9 mouse cellular contexts compared by ENCODE assay signal in the genomic region with DNA sequence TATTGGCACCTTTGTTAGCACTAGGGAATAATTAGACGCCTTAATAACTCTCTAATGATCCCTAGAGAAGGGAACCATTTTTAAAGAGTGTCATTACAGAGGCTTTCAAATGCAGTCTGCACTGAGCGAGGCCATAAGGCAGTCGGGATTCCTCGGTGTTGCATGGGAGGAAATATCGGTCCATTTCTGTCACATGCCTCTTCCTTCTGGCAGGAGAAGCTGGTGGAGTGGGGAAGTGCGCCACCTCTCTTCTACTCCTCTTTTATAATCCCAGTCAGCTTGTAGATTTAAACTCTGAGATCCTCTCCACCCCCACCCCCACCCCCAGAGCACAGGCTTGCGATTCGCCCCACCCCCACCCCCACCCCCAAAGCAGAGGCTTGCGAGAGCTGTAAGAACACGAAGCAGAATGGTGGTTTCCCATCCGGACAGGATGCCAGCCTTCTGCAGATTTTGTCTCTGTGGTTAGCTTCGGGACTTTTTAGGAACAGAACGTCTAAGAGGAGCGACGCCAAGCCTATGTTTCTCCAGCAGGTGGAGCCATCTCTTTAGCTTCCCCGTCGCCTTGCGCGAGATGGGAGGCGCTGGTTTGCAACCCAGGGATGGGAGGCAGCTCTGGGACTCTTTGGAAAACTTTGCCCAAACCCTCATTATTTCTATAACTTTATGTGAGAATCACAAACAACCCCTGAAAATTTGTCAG. TPM values are rescaled to one million over a fixed set of nuclear protein-coding genes. Genes with fewer than 3 reads are reported as not detected.
DNase-seq lines count a peak whose midpoint lies in the region; ATAC-seq and TF ChIP-seq lines count a peak whose summit lies in the region.
"Had no signal": no experiment of that assay in that cellular context is flagged by ENCODE, and none has a peak within 500 bp of the region (broad histone marks: within the 10 kb centered on the region; RNA-seq: fewer than 3 reads in every experiment).

No protein-coding gene starts in this region.

- peak overlapping the region; percentile 30 for H3K4me3 ChIP-seq in forebrain, embryonic 16.5 days (replicated peaks; ENCODE audit: low read length)
- no peak overlapping the region for H3K4me3 ChIP-seq in liver, postnatal 0 days (ENCODE audit: low read depth, low read length)
- peak overlapping the region; percentile 29 for H3K4me3 ChIP-seq in neural tube, embryonic 15.5 days (replicated peaks)

- no peak overlapping the region for H3K27ac ChIP-seq in forebrain, embryonic 16.5 days (ENCODE audit: low read length)
- H3K27ac ChIP-seq in liver, postnatal 0 days (ENCODE audit: low read depth) = no peak overlapping the region
- H3K27ac ChIP-seq in neural tube, embryonic 15.5 days (replicated peaks) = no peak overlapping the region

- peaks cover 12% of the 10 kb centered on the region for H3K27me3 ChIP-seq in forebrain, embryonic 16.5 days (replicated peaks; ENCODE audit: control insufficient read depth, insufficient read depth, low read length)
- H3K27me3 ChIP-seq in liver, postnatal 0 days (ENCODE audit: insufficient read depth, low read length) = peaks cover 40% of the 10 kb centered on the region
- peaks cover 54% of the 10 kb centered on the region for H3K27me3 ChIP-seq in neural tube, embryonic 15.5 days (replicated peaks)

- no peaks in the 10 kb centered on the region for H3K36me3 ChIP-seq in forebrain, embryonic 16.5 days (ENCODE audit: control insufficient read depth, insufficient read depth)
- H3K36me3 ChIP-seq in liver, postnatal 0 days (replicated peaks; ENCODE audit: insufficient read depth, low read length) = no peaks in the 10 kb centered on the region
- H3K36me3 ChIP-seq in neural tube, embryonic 15.5 days = no peaks in the 10 kb centered on the region

- under 1% methylated on average over 20 of the region's 20 CpGs for WGBS in forebrain, embryonic 16.5 days
- 3% methylated on average over 20 of the region's 20 CpGs for WGBS in large intestine, adult 2 months
- 2% methylated on average over 20 of the region's 20 CpGs for WGBS in liver, postnatal 0 days (ENCODE audit: insufficient replicate concordance)
- 1% methylated on average over 20 of the region's 20 CpGs for WGBS in neural tube, embryonic 15.5 days

- H3K4me1 ChIP-seq in forebrain, embryonic 16.5 days (replicated peaks; ENCODE audit: control insufficient read depth, insufficient read depth, low read length) = peaks cover 8% of the 10 kb centered on the region
- H3K4me1 ChIP-seq in liver, postnatal 0 days (ENCODE audit: insufficient read depth) = no peaks in the 10 kb centered on the region
- H3K4me1 ChIP-seq in neural tube, embryonic 15.5 days = peaks cover 13% of the 10 kb centered on the region

- DNase-seq in MEL-GATA-1-ER (ENCODE audit: extremely low read depth, low read depth) = peak; percentile 28
- peak; percentile 60 for DNase-seq in cerebellum, adult 11-12 months
- DNase-seq in heart, postnatal 25 days (ENCODE audit: low spot score) = peak; percentile 29
- DNase-seq in large intestine, adult 2 months (ENCODE audit: low read depth, low spot score) = peak; percentile 19
- DNase-seq in liver, postnatal 0 days = peak; percentile 61
- peak; percentile 58 for DNase-seq in thymus, postnatal 4 days

- H3K4me2 ChIP-seq in forebrain, embryonic 16.5 days (ENCODE audit: low read length) = peak overlapping the region; percentile 48
- peak overlapping the region; percentile 32; the same call in 1 of the 2 replicates for H3K4me2 ChIP-seq in liver, postnatal 0 days (ENCODE audit: low read depth, low read length)
- peak overlapping the region; percentile 55 for H3K4me2 ChIP-seq in neural tube, embryonic 15.5 days

- TF ChIP-seq CTCF in liver, postnatal 0 days (IDR thresholded peaks at IDR 0.05; ENCODE audit: low read depth) = peak; percentile 74

- intact Hi-C loops in heart, postnatal 25 days (cut with DNase I) = loop anchor here (1.0 to 5.0 kb wide), 2 partner anchors 348 to 399 kb away; no protein-coding TSS in a partner anchor

- TF ChIP-seq EP300 in liver, postnatal 0 days (IDR thresholded peaks at IDR 0.05; ENCODE audit: low read depth) = no peak

- H3K9me3 ChIP-seq in forebrain, embryonic 16.5 days (ENCODE audit: control insufficient read depth, low read length) = no peaks in the 10 kb centered on the region
- no peaks in the 10 kb centered on the region for H3K9me3 ChIP-seq in liver, postnatal 0 days (ENCODE audit: low read length)
- H3K9me3 ChIP-seq in neural tube, embryonic 15.5 days (replicated peaks) = no peaks in the 10 kb centered on the region

- H3K9ac ChIP-seq in forebrain, embryonic 16.5 days (replicated peaks; ENCODE audit: low read depth, low read length) = 0 out of 2 replicates have a peak overlapping the region, but pooled peaks have one; percentile 7
- no peak overlapping the region for H3K9ac ChIP-seq in liver, postnatal 0 days (replicated peaks)
- H3K9ac ChIP-seq in neural tube, embryonic 15.5 days (replicated peaks) = no peak overlapping the region

- ATAC-seq in forebrain, embryonic 16.5 days = peak; percentile 89
- no peak for ATAC-seq in liver, postnatal 0 days
- ATAC-seq in neural tube, embryonic 15.5 days (ENCODE audit: low FRiP score) = peak; percentile 90

RNA-seq across cellular contexts. Expression of a gene that starts 23.3 kb away (rescaled TPM):
- 0.25 and 0.45 TPM in 2 replicates for polyA plus RNA-seq in forebrain, embryonic 16.5 days (2015; fragmentation: Nextera tagmentation; extraction: Ambion mirVana)
- under 1 TPM; 0.31 to 0.49 TPM for total RNA-seq in heart, postnatal 25 days (2021)
- not detected in 2 replicates for polyA plus RNA-seq in large intestine, adult 2 months (2012; rRNA removed)
- not detected in 2 replicates for polyA plus RNA-seq in liver, postnatal 0 days (2015; fragmentation: Nextera tagmentation; extraction: Ambion mirVana)
- 1.3 TPM in 1 of 2 replicates, not detected in the other for polyA plus RNA-seq in neural tube, embryonic 15.5 days (2015; fragmentation: Nextera tagmentation; extraction: Ambion mirVana)
- polyA plus RNA-seq: liver, embryonic 16.5 days had no signal

RNA-seq across cellular contexts. Expression of a gene that starts 51.4 kb away (rescaled TPM):
- polyA plus RNA-seq in forebrain, embryonic 16.5 days (2015; fragmentation: Nextera tagmentation; extraction: Ambion mirVana) = 15.6 and 17.6 TPM in 2 replicates
- total RNA-seq in heart, postnatal 25 days (2021) = not detected
- polyA plus RNA-seq in large intestine, adult 2 months (2012; rRNA removed) = not detected in 2 replicates
- polyA plus RNA-seq in liver, postnatal 0 days (2015; fragmentation: Nextera tagmentation; extraction: Ambion mirVana) = not detected in 2 replicates
- polyA plus RNA-seq in neural tube, embryonic 15.5 days (2015; fragmentation: Nextera tagmentation; extraction: Ambion mirVana) = not detected in 2 replicates
- polyA plus RNA-seq: liver, embryonic 16.5 days had no signal

Comparison
In these comparisons a context has a peak if more than half of its experiments do, and no peak if none do; other contexts are left out.
1. RNA of a gene that starts 51.4 kb away (polyA plus RNA-seq): 15.6 to 17.6 TPM in forebrain, embryonic 16.5 days; not detected in large intestine, adult 2 months, not detected in liver, postnatal 0 days and not detected in neural tube, embryonic 15.5 days; every median in the first group is over 10 times any median in the second.
2. Peak in every context shown above with its lines, with median percentiles within 50 percentile points of each other: DNase-seq and H3K4me2 ChIP-seq.